Mouse (Mus musculus): Measurements from ENCODE around the gene Zfp710. TPM values are rescaled to one million over a fixed set of nuclear protein-coding genes. Genes with fewer than 3 reads are reported as not detected.

The Zfp710 gene
- total RNA-seq, 1 experiment = 39.8 TPM

- H3K36me3 ChIP-seq (ENCODE audit: control insufficient read depth, insufficient read depth, low read length, poor library complexity, severe bottlenecking) = peaks cover 26% of the 10 kb centered on the region; the same call in 1 of the 2 replicates
- no peaks in the 10 kb centered on the region for H3K9me3 ChIP-seq (ENCODE audit: control insufficient read depth, insufficient read depth, low read depth, low read length)
- no peak overlapping the region for H3K9ac ChIP-seq (ENCODE audit: insufficient read depth, low read depth, low read length, poor library complexity, severe bottlenecking)
- H3K4me3 ChIP-seq (ENCODE audit: insufficient read depth in 1 of 2, low read depth in 1 of 2, low read length in 2 of 2, poor library complexity in 1 of 2, severe bottlenecking in 1 of 2) = no peak overlapping the region
- H3K4me1 ChIP-seq (ENCODE audit: control insufficient read depth in 2 of 2, insufficient read depth in 2 of 2, low read length in 2 of 2, poor library complexity in 1 of 2) = peaks cover 22 to 50% of the 10 kb centered on the region in 2 experiments
- in situ Hi-C loops (cut with MboI; ENCODE audit: low sequenced_read_pairs in 2 of 2, unreplicated experiment in 2 of 2) = no loop called here
- no peak for DNase-seq (ENCODE audit: low read depth, low spot score)
- TF ChIP-seq CHD2 (IDR thresholded peaks at IDR 0.05; ENCODE audit: low read depth, low read length) = no peak
- no peak for TF ChIP-seq ZC3H11A (IDR thresholded peaks at IDR 0.05; ENCODE audit: borderline replicate concordance, low read depth, low read length)
- no peak for TF ChIP-seq ZNF384 (IDR thresholded peaks at IDR 0.05; ENCODE audit: low read depth, low read length)
- H3K27ac ChIP-seq (ENCODE audit: insufficient read depth, low read depth, low read length, poor library complexity, severe bottlenecking) = no peak overlapping the region
Observed at GRCm38 (mm10) chr7:80072297-80072696, 47.7 kb downstream of the Zfp710 start.

GRCm38 (mm10) chr7:80073506-80073905, 48.9 kb downstream of the Zfp710 start:
- Histone ChIP-seq H3K27ac (ENCODE audit: insufficient read depth, low read depth, low read length, poor library complexity, severe bottlenecking) (no peak overlapping the region), H3K9me3 (ENCODE audit: control insufficient read depth, insufficient read depth, low read depth, low read length) (no peaks in the 10 kb centered on the region), H3K36me3 (ENCODE audit: control insufficient read depth, insufficient read depth, low read length, poor library complexity, severe bottlenecking) (peaks cover 26% of the 10 kb centered on the region; the same call in 1 of the 2 replicates), H3K4me1 (ENCODE audit: control insufficient read depth in 2 of 2, insufficient read depth in 2 of 2, low read length in 2 of 2, poor library complexity in 1 of 2) (peaks cover 15 to 50% of the 10 kb centered on the region in 2 experiments), H3K4me3 (ENCODE audit: insufficient read depth in 1 of 2, low read depth in 1 of 2, low read length in 2 of 2, poor library complexity in 1 of 2, severe bottlenecking in 1 of 2) (no peak overlapping the region), H3K9ac (ENCODE audit: insufficient read depth, low read depth, low read length, poor library complexity, severe bottlenecking) (no peak overlapping the region)
- TF ChIP-seq HCFC1 (IDR thresholded peaks at IDR 0.05; ENCODE audit: borderline replicate concordance, insufficient read depth, low read length) (no peak), ZNF384 (IDR thresholded peaks at IDR 0.05; ENCODE audit: low read depth, low read length) (no peak), CHD2 (IDR thresholded peaks at IDR 0.05; ENCODE audit: low read depth, low read length) (no peak), ZC3H11A (IDR thresholded peaks at IDR 0.05; ENCODE audit: borderline replicate concordance, low read depth, low read length) (no peak), MAFK (IDR thresholded peaks at IDR 0.05; ENCODE audit: insufficient read depth, low read depth, low read length) (no peak)
- no peak for DNase-seq (ENCODE audit: low read depth, low spot score)
- in situ Hi-C loops (cut with MboI; ENCODE audit: low sequenced_read_pairs in 2 of 2, unreplicated experiment in 2 of 2) = no loop called here

- DNase-seq (ENCODE audit: low read depth, low spot score) = no peak
- in situ Hi-C loops (cut with MboI; ENCODE audit: low sequenced_read_pairs in 2 of 2, unreplicated experiment in 2 of 2) = no loop called here
Observed at GRCm38 (mm10) chr7:80074921-80075441, 50.4 kb downstream of the Zfp710 start.

GRCm38 (mm10) chr7:80075946-80076583, 51.5 kb downstream of the Zfp710 start:
- H3K9me3 ChIP-seq (ENCODE audit: control insufficient read depth, insufficient read depth, low read depth, low read length) = no peaks in the 10 kb centered on the region
- no peak overlapping the region for H3K27ac ChIP-seq (ENCODE audit: insufficient read depth, low read depth, low read length, poor library complexity, severe bottlenecking)
- no peak overlapping the region for H3K4me3 ChIP-seq (ENCODE audit: insufficient read depth in 1 of 2, low read depth in 1 of 2, low read length in 2 of 2, poor library complexity in 1 of 2, severe bottlenecking in 1 of 2)
- in situ Hi-C loops (cut with MboI; ENCODE audit: low sequenced_read_pairs in 2 of 2, unreplicated experiment in 2 of 2) = no loop called here
- no peak overlapping the region for H3K9ac ChIP-seq (ENCODE audit: insufficient read depth, low read depth, low read length, poor library complexity, severe bottlenecking)
- H3K36me3 ChIP-seq (ENCODE audit: control insufficient read depth, insufficient read depth, low read length, poor library complexity, severe bottlenecking) = peaks cover 17% of the 10 kb centered on the region; the same call in 1 of the 2 replicates
- TF ChIP-seq MAFK (IDR thresholded peaks at IDR 0.05; ENCODE audit: insufficient read depth, low read depth, low read length) = no peak
- TF ChIP-seq ZC3H11A (IDR thresholded peaks at IDR 0.05; ENCODE audit: borderline replicate concordance, low read depth, low read length) = no peak
- TF ChIP-seq HCFC1 (IDR thresholded peaks at IDR 0.05; ENCODE audit: borderline replicate concordance, insufficient read depth, low read length) = no peak
- no peak for TF ChIP-seq ZNF384 (IDR thresholded peaks at IDR 0.05; ENCODE audit: low read depth, low read length)
- TF ChIP-seq CHD2 (IDR thresholded peaks at IDR 0.05; ENCODE audit: low read depth, low read length) = no peak
- no peak for DNase-seq (ENCODE audit: low read depth, low spot score)
- peaks cover 15 to 40% of the 10 kb centered on the region in 2 experiments for H3K4me1 ChIP-seq (ENCODE audit: control insufficient read depth in 2 of 2, insufficient read depth in 2 of 2, low read length in 2 of 2, poor library complexity in 1 of 2)

More at GRCm38 (mm10) chr7:80074921-80075441, 50.4 kb downstream of the Zfp710 start:
- TF ChIP-seq ZC3H11A (IDR thresholded peaks at IDR 0.05; ENCODE audit: borderline replicate concordance, low read depth, low read length) = no peak
- TF ChIP-seq HCFC1 (IDR thresholded peaks at IDR 0.05; ENCODE audit: borderline replicate concordance, insufficient read depth, low read length) = no peak
- TF ChIP-seq CHD2 (IDR thresholded peaks at IDR 0.05; ENCODE audit: low read depth, low read length) = no peak
- no peak for TF ChIP-seq MAFK (IDR thresholded peaks at IDR 0.05; ENCODE audit: insufficient read depth, low read depth, low read length)
- TF ChIP-seq ZNF384 (IDR thresholded peaks at IDR 0.05; ENCODE audit: low read depth, low read length) = no peak
- Histone ChIP-seq H3K4me3 (ENCODE audit: insufficient read depth in 1 of 2, low read depth in 1 of 2, low read length in 2 of 2, poor library complexity in 1 of 2, severe bottlenecking in 1 of 2) (no peak overlapping the region), H3K36me3 (ENCODE audit: control insufficient read depth, insufficient read depth, low read length, poor library complexity, severe bottlenecking) (peaks cover 19% of the 10 kb centered on the region; the same call in 1 of the 2 replicates), H3K27ac (ENCODE audit: insufficient read depth, low read depth, low read length, poor library complexity, severe bottlenecking) (no peak overlapping the region), H3K4me1 (ENCODE audit: control insufficient read depth in 2 of 2, insufficient read depth in 2 of 2, low read length in 2 of 2, poor library complexity in 1 of 2) (peaks cover 13 to 42% of the 10 kb centered on the region in 2 experiments), H3K9me3 (ENCODE audit: control insufficient read depth, insufficient read depth, low read depth, low read length) (no peaks in the 10 kb centered on the region), H3K9ac (ENCODE audit: insufficient read depth, low read depth, low read length, poor library complexity, severe bottlenecking) (no peak overlapping the region)

All from ES-E14 (cell line).